Mouse (Mus musculus) testis, adult 2 months (tissue): ENCODE measurements around the gene Slc16a13.

Experiments
- CTCF ChIP-seq: fragments of 200-500 bp; IDR thresholded peaks from 2 replicates; pipeline ENCODE4 v1.5.1; 2012; ENCODE audit warnings: low read depth, mild to moderate bottlenecking, inconsistent platforms, low read length, moderate library complexity; ENCODE audit not compliant: control insufficient read depth, insufficient read depth, insufficient replicate concordance
- POLR2A ChIP-seq: fragments of 200-500 bp; IDR thresholded peaks from 2 replicates; pipeline ENCODE4 v1.6.1; 2012; ENCODE audit warnings: low read depth, mild to moderate bottlenecking, inconsistent platforms, low read length, moderate library complexity; ENCODE audit not compliant: control insufficient read depth

- TF ChIP-seq CTCF (no peak), POLR2A (no peak)
Measured at GRCm38 (mm10) chr11:70178311-70178710, 42.6 kb downstream of the Slc16a13 start.
